Mouse (Mus musculus) testis, adult 2 months (tissue): Measurements from ENCODE around the gene Gdf11. TPM values are rescaled to one million over a fixed set of nuclear protein-coding genes. Genes with fewer than 3 reads are reported as not detected.
A peak's percentile ranks its signal among the peaks of the same experiment; 100 is the strongest.

Experiments
- H3K27ac ChIP-seq: fragments of 200-500 bp; 2 replicates; pipeline ENCODE4 v1.5.1; 2012; ENCODE audit warnings: low read depth, low read length; ENCODE audit not compliant: control insufficient read depth, insufficient read depth
- H3K27me3 ChIP-seq: fragments of 200-500 bp; 2 replicates; pipeline ENCODE4 v1.6.1; 2012; ENCODE audit warnings: mild to moderate bottlenecking, low read length, moderate library complexity; ENCODE audit not compliant: control insufficient read depth, insufficient read depth
- H3K36me3 ChIP-seq: fragments of 200-500 bp; 2 replicates; pipeline ENCODE4 v1.6.1; 2012; ENCODE audit warnings: mild to moderate bottlenecking, low read length; ENCODE audit not compliant: control insufficient read depth, insufficient read depth
- H3K4me1 ChIP-seq: fragments of 200-500 bp; 2 replicates; pipeline ENCODE4 v1.6.1; 2012; ENCODE audit warnings: low read length; ENCODE audit not compliant: control insufficient read depth, insufficient read depth
- H3K4me3 ChIP-seq: fragments of 200-500 bp; 2 replicates; pipeline ENCODE4 v1.5.1; 2012; ENCODE audit warnings: low read depth, mild to moderate bottlenecking, low read length, moderate library complexity, mixed read lengths; ENCODE audit not compliant: control insufficient read depth
- CTCF ChIP-seq: fragments of 200-500 bp; IDR thresholded peaks from 2 replicates; pipeline ENCODE4 v1.5.1; 2012; ENCODE audit warnings: low read depth, mild to moderate bottlenecking, inconsistent platforms, low read length, moderate library complexity; ENCODE audit not compliant: control insufficient read depth, insufficient read depth, insufficient replicate concordance
- POLR2A ChIP-seq: fragments of 200-500 bp; IDR thresholded peaks from 2 replicates; pipeline ENCODE4 v1.6.1; 2012; ENCODE audit warnings: low read depth, mild to moderate bottlenecking, inconsistent platforms, low read length, moderate library complexity; ENCODE audit not compliant: control insufficient read depth
- polyA plus RNA-seq: library from polyadenylated mRNA; depleted of rRNA; stranded (reverse); fragments of >200 nt; gene quantifications from 2 replicates; pipeline ENCODE4 v1.2.3, GENCODE M21; 2012

Gdf11 gene
- polyA plus RNA-seq, 1 experiment: 0.93 TPM

DNA sequence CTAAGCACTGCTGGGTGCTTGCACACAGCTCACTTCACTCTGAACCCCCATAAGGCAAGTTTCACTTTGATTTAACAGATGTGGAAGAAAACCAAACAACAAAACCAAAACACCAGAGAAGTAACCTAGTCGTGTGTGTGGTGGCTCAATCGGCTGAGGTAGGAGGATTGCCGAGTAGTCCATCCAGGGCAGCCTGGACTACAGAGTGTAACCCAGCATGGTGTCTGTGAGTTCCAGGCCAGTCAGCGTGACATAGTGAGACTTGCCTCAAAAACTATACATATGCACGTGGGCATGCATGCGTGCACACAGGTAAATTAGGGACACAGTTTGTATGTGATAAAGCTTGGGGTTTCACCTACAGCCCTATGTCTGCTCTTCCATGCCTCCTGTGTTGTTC lies 25.9 kb upstream of the Gdf11 start:
- Histone ChIP-seq H3K36me3 (no peaks in the 10 kb centered on the region), H3K4me1 (peaks cover 3% of the 10 kb centered on the region), H3K27ac (no peak overlapping the region), H3K4me3 (no peak overlapping the region), H3K27me3 (no peaks in the 10 kb centered on the region)
- no peak for TF ChIP-seq POLR2A
- no peak for TF ChIP-seq CTCF

DNA sequence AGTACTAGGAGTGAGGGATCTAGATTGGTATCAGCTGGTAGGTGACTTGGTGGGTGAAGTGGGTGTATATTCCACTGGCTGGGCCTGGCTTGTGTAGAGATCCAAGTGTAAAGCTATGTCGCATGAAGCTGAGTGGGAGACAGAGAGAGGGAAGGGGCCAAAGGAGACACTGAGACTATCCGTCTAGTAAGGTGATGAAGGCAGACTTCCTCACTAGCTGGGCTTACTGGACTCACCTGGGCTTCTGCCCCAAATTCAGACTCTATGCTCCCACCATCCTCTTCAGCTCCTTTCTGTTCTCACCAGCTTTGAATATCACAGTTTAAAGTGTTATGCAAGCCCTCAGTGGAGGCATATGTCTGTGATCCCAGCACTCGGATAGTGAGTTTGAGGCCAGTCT lies 25.1 kb upstream of the Gdf11 start:
- TF ChIP-seq CTCF: no peak
- no peaks in the 10 kb centered on the region for H3K27me3 ChIP-seq
- H3K36me3 ChIP-seq: no peaks in the 10 kb centered on the region
- no peak overlapping the region for H3K4me3 ChIP-seq
- H3K27ac ChIP-seq: no peak overlapping the region
- no peaks in the 10 kb centered on the region for H3K4me1 ChIP-seq

DNA sequence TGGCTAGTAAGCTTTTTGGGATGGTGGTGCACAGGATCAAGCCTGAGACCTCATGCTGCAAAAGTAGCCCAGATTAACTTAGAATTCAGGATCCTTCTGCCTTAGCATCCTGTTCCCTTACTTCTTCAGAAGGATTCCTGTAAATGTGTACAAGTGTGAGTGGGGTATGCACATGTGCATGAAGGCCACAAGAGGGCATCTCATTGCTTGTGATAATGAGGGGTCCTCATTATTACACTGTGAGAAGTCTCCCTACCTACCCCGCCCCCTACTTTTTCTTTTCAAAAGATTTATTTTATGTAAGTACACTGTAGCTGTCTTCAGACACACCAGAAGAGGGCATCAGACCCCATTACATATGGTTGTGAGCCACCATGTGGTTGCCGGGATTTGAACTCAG lies 24.0 kb upstream of the Gdf11 start:
- Histone ChIP-seq H3K27me3 (no peaks in the 10 kb centered on the region), H3K36me3 (no peaks in the 10 kb centered on the region), H3K4me1 (peaks cover 5% of the 10 kb centered on the region), H3K4me3 (no peak overlapping the region), H3K27ac (no peak overlapping the region)
- TF ChIP-seq CTCF: no peak
- no peak for TF ChIP-seq POLR2A

- Histone ChIP-seq H3K27ac (no peak overlapping the region), H3K4me1 (peaks cover 11% of the 10 kb centered on the region), H3K4me3 (no peak overlapping the region), H3K27me3 (no peaks in the 10 kb centered on the region), H3K36me3 (no peaks in the 10 kb centered on the region)
- TF ChIP-seq CTCF: no peak
- TF ChIP-seq POLR2A: no peak
These were observed 22.2 kb upstream of the Gdf11 start for GRCm38 (mm10) chr10:128913696-128914095.

DNA sequence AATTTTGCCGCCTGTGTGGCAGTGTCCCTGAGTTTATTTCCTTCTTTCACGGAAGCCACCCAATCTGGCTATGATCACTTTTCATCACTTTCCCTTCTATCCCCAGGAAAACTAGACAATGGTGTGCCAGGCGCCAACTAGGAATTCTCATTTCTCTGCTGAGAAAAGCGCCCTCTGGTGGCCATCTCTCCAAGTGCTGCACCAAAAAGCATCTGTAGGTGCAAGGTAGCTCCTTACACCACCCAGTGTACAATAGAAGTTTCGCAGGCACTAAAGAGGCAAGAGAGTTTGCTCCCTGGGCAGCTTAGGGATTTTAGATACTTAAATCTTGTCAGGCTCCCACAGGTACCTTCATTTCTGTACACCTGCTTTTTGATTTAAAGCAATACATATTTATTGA lies 21.7 kb upstream of the Gdf11 start:
- no peaks in the 10 kb centered on the region for H3K27me3 ChIP-seq
- TF ChIP-seq POLR2A (no peak), CTCF (peak; percentile 67; the same call in 1 of the 2 replicates)
- H3K4me3 ChIP-seq: no peak overlapping the region
- peaks cover 11% of the 10 kb centered on the region for H3K4me1 ChIP-seq
- H3K27ac ChIP-seq: no peak overlapping the region
- no peaks in the 10 kb centered on the region for H3K36me3 ChIP-seq

DNA sequence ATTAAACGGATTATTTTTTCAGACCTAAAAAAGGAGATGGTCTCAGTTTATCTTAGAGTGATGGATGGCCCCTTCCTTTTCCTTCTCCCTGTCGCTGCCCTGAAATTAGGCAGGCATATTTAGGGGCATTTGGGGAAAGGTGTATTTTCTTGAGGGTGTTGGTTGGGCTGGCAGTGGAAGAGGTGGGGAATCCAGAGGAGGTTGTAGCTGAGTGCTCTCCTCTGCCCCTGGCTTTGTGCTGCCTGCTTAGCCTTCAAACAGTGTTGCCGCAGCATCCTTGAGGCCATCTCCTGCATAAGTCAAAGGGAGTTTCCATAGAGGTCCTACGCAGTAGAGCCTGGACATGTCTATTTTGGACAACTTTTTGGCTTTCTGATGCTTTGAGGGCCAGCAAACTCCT lies 21.3 kb upstream of the Gdf11 start:
- Histone ChIP-seq H3K36me3 (no peaks in the 10 kb centered on the region), H3K4me1 (peaks cover 11% of the 10 kb centered on the region), H3K27me3 (no peaks in the 10 kb centered on the region), H3K4me3 (no peak overlapping the region), H3K27ac (no peak overlapping the region)
- TF ChIP-seq POLR2A (no peak), CTCF (no peak)

DNA sequence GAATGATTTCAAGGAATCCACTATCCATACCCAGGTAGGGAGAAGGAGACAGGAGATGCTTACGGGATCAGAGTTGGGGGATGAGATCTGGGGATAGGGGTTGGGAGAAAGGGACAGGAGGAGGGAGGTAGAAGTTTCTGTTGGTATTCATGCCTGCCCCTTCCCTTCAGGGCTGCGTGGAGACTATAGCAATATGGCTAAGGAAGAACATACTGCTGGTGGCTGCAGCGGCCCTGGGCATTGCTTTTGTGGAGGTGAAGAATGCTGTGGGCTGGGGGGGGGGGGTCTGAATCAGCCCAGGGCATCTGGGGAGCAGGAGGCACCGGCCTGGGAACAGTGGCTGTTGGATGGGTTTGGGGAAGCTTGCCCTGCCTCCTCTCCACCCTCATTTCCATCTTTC lies 20.8 kb upstream of the Gdf11 start:
- H3K4me3 ChIP-seq: no peak overlapping the region
- no peaks in the 10 kb centered on the region for H3K36me3 ChIP-seq
- H3K4me1 ChIP-seq: peaks cover 11% of the 10 kb centered on the region
- no peak for TF ChIP-seq CTCF
- no peak for TF ChIP-seq POLR2A
- no peaks in the 10 kb centered on the region for H3K27me3 ChIP-seq
- no peak overlapping the region for H3K27ac ChIP-seq

DNA sequence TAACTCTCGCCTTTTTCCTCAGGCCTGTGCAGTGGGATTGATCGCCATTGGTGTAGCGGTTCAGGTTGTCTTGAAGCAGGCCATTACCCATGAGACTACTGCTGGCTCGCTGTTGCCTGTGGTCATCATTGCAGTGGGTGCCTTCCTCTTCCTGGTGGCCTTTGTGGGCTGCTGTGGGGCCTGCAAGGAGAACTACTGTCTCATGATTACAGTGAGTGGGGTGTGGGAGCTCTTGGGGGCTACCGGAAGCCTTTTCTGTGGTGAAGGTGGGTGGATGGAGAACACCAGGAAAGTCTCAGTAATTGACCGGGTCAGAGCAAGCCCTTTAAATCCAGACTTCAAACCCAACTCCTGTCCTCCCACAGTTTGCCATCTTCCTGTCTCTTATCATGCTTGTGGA lies 19.9 kb upstream of the Gdf11 start:
- Histone ChIP-seq H3K36me3 (no peaks in the 10 kb centered on the region), H3K27ac (no peak overlapping the region), H3K4me3 (no peak overlapping the region), H3K27me3 (no peaks in the 10 kb centered on the region), H3K4me1 (peaks cover 11% of the 10 kb centered on the region)
- TF ChIP-seq CTCF (no peak), POLR2A (no peak)
